Mouse (Mus musculus) midbrain, embryonic 16.5 days (tissue): ENCODE data around the gene Tmem214. TPM values are rescaled to one million over a fixed set of nuclear protein-coding genes. Genes with fewer than 3 reads are reported as not detected.

Experiments
- ATAC-seq: fragments of 200-750 bp; cut with Nextera tagmentation; 2 replicates; pipeline ENCODE4 v1.8.0; 2017; ENCODE audit warnings: moderate TSS enrichment
- H3K27ac ChIP-seq: fragments of 300-500 bp; sonication (generic); 2 replicates; pipeline ENCODE4 v1.5.1; 2014; ENCODE audit warnings: mild to moderate bottlenecking, low read length, mixed read lengths
- H3K27me3 ChIP-seq: fragments of 300-500 bp; sonication (generic); 2 replicates; pipeline ENCODE4 v1.6.1; 2014; ENCODE audit warnings: low read depth, low read length, mixed read lengths; ENCODE audit not compliant: control insufficient read depth, insufficient read depth
- H3K36me3 ChIP-seq: fragments of 300-500 bp; sonication (generic); 2 replicates; pipeline ENCODE4 v1.6.1; 2014; ENCODE audit warnings: mild to moderate bottlenecking, low read length, moderate library complexity, mixed read lengths; ENCODE audit not compliant: control insufficient read depth, insufficient read depth
- H3K4me1 ChIP-seq: fragments of 300-500 bp; sonication (generic); 2 replicates; pipeline ENCODE4 v1.6.1; 2014; ENCODE audit warnings: mild to moderate bottlenecking, low read length, mixed read lengths; ENCODE audit not compliant: control insufficient read depth, insufficient read depth
- H3K4me2 ChIP-seq: fragments of 300-500 bp; sonication (generic); 2 replicates; pipeline ENCODE4 v1.6.1; 2014; ENCODE audit warnings: mild to moderate bottlenecking, low read length, mixed read lengths
- H3K4me3 ChIP-seq: fragments of 300-500 bp; sonication (generic); 2 replicates; pipeline ENCODE4 v1.5.1; 2014; ENCODE audit warnings: low read depth, mild to moderate bottlenecking, low read length, moderate library complexity, mixed read lengths
- H3K9ac ChIP-seq: fragments of 300-500 bp; sonication (generic); 2 replicates; pipeline ENCODE4 v1.6.1; 2014; ENCODE audit warnings: low read depth, low read length, mixed read lengths
- H3K9me3 ChIP-seq: fragments of 300-500 bp; sonication (generic); replicated peaks from 2 replicates; pipeline ENCODE4 v1.6.1; 2014; ENCODE audit warnings: mild to moderate bottlenecking, low read length, mixed read lengths; ENCODE audit not compliant: control insufficient read depth, poor library complexity, severe bottlenecking
- WGBS: fragments of 180-500 bp; shearing (Covaris S2); extraction: QIAGEN DNeasy Blood & Tissue Kit; methylation state at CpG from one replicate; pipeline ENCODE4 v1.1.7; 2014; 5-methylcytosine and 5-hydroxymethylcytosine counted together
- polyA plus RNA-seq: library from polyadenylated mRNA; unstranded; fragments of >200 nt; fragmentation: Nextera tagmentation; extraction: Ambion mirVana; gene quantifications from 2 replicates; pipeline ENCODE4 v1.2.1, GENCODE M21; 2015

Tmem214 gene
- polyA plus RNA-seq, 1 experiment from 2014 or later: 69.7 TPM

- Histone ChIP-seq H3K27me3 (no peaks in the 10 kb centered on the region), H3K27ac (peak overlapping the region; percentile 83), H3K9ac (peak overlapping the region; percentile 89; the same call in 1 of the 2 replicates), H3K4me3 (peak overlapping the region; percentile 71), H3K36me3 (peaks cover 8% of the 10 kb centered on the region), H3K4me2 (peak overlapping the region; percentile 95), H3K9me3 (no peaks in the 10 kb centered on the region), H3K4me1 (peaks cover 20% of the 10 kb centered on the region)
- WGBS: 57% methylated on average over 13 of the region's 13 CpGs
- ATAC-seq: peak; percentile 8; the same call in 1 of the 2 replicates
These were observed 40.9 kb downstream of the Tmem214 start for GRCm38 (mm10) chr5:30908426-30909299.

GRCm38 (mm10) chr5:30909300-30909659 lies 41.5 kb downstream of the Tmem214 start:
- Histone ChIP-seq H3K36me3 (peaks cover 5% of the 10 kb centered on the region; the same call in 1 of the 2 replicates), H3K9me3 (no peaks in the 10 kb centered on the region), H3K9ac (no peak overlapping the region), H3K4me3 (no peak overlapping the region), H3K4me2 (no peak overlapping the region), H3K4me1 (peaks cover 20% of the 10 kb centered on the region), H3K27me3 (no peaks in the 10 kb centered on the region), H3K27ac (no peak overlapping the region)
- WGBS: 64% methylated on average over 7 of the region's 7 CpGs
- no peak for ATAC-seq

GRCm38 (mm10) chr5:30909863-30910262 lies 42.1 kb downstream of the Tmem214 start:
- Histone ChIP-seq H3K4me2 (no peak overlapping the region), H3K36me3 (0 out of 2 replicates have a peak, but pooled peaks cover 5% of the 10 kb centered on the region), H3K4me1 (peaks cover 20% of the 10 kb centered on the region), H3K27ac (no peak overlapping the region), H3K4me3 (no peak overlapping the region), H3K9me3 (no peaks in the 10 kb centered on the region), H3K9ac (no peak overlapping the region), H3K27me3 (no peaks in the 10 kb centered on the region)
- no peak for ATAC-seq
- 88% methylated on average over 7 of the region's 7 CpGs for WGBS

GRCm38 (mm10) chr5:30910481-30910880 lies 42.7 kb downstream of the Tmem214 start:
- peaks cover 19% of the 10 kb centered on the region for H3K4me1 ChIP-seq
- no peak overlapping the region for H3K9ac ChIP-seq
- 0 out of 2 replicates have a peak, but pooled peaks cover 1% of the 10 kb centered on the region for H3K36me3 ChIP-seq
- no peaks in the 10 kb centered on the region for H3K9me3 ChIP-seq
- no peak overlapping the region for H3K27ac ChIP-seq
- H3K4me3 ChIP-seq: no peak overlapping the region
- no peak overlapping the region for H3K4me2 ChIP-seq
- no peaks in the 10 kb centered on the region for H3K27me3 ChIP-seq
- no peak for ATAC-seq

- peaks cover 10% of the 10 kb centered on the region for H3K4me1 ChIP-seq
- 53% methylated on average over 5 of the region's 5 CpGs for WGBS
- ATAC-seq: no peak
These were observed 44.3 kb downstream of the Tmem214 start for GRCm38 (mm10) chr5:30912156-30912555.

GRCm38 (mm10) chr5:30913060-30913841 lies 45.4 kb downstream of the Tmem214 start, which contains the start of gene Emilin1:
TSS of gene Emilin1 (plus strand) at chr5:30913402.
- Histone ChIP-seq H3K4me1 (peaks cover 7% of the 10 kb centered on the region), H3K4me2 (peak within 1 kb of the TSS; percentile 18; the same call in 1 of the 2 replicates), H3K36me3 (no peaks in the 10 kb centered on the region), H3K9ac (peak within 1 kb of the TSS; percentile 31), H3K4me3 (peak within 1 kb of the TSS; percentile 4; the same call in 1 of the 2 replicates), H3K27me3 (no peaks in the 10 kb centered on the region), H3K9me3 (no peaks in the 10 kb centered on the region), H3K27ac (peak within 1 kb of the TSS; percentile 54)
- 38% methylated on average over 11 of the region's 13 CpGs for WGBS
- no peak for ATAC-seq

More at GRCm38 (mm10) chr5:30912156-30912555, 44.3 kb downstream of the Tmem214 start:
- Histone ChIP-seq H3K27me3 (no peaks in the 10 kb centered on the region), H3K9ac (no peak overlapping the region), H3K36me3 (no peaks in the 10 kb centered on the region), H3K9me3 (no peaks in the 10 kb centered on the region), H3K4me2 (no peak overlapping the region), H3K27ac (no peak overlapping the region), H3K4me3 (no peak overlapping the region)

GRCm38 (mm10) chr5:30914101-30914635 lies 46.4 kb downstream of the Tmem214 start:
- Histone ChIP-seq H3K4me1 (peaks cover 4% of the 10 kb centered on the region), H3K9me3 (no peaks in the 10 kb centered on the region), H3K27me3 (no peaks in the 10 kb centered on the region), H3K9ac (peak overlapping the region; percentile 31; the same call in 1 of the 2 replicates), H3K27ac (peak overlapping the region; percentile 54), H3K4me2 (peak overlapping the region; percentile 18; the same call in 1 of the 2 replicates), H3K36me3 (no peaks in the 10 kb centered on the region), H3K4me3 (peak overlapping the region; percentile 4; the same call in 1 of the 2 replicates)
- 87% methylated on average over 7 of the region's 7 CpGs for WGBS
- no peak for ATAC-seq

- Histone ChIP-seq H3K4me3 (no peak overlapping the region), H3K27me3 (no peaks in the 10 kb centered on the region), H3K9me3 (no peaks in the 10 kb centered on the region), H3K4me1 (peaks cover 4% of the 10 kb centered on the region), H3K36me3 (no peaks in the 10 kb centered on the region), H3K9ac (no peak overlapping the region), H3K4me2 (no peak overlapping the region), H3K27ac (no peak overlapping the region)
- 85% methylated on average over 6 of the region's 6 CpGs for WGBS
- ATAC-seq: no peak
These were observed 47.0 kb downstream of the Tmem214 start for GRCm38 (mm10) chr5:30914849-30915248.
